Mouse (Mus musculus) lung, postnatal 0 days (tissue): ENCODE measurements around the gene Gpd2.

Experiments used
- CTCF ChIP-seq: IDR thresholded peaks from 2 replicates; pipeline ENCODE4 v1.5.1; 2016; ENCODE audit warnings: antibody characterized with exemption, mild to moderate bottlenecking
- EP300 ChIP-seq: IDR thresholded peaks from 2 replicates; pipeline ENCODE4 v1.6.1; 2016; ENCODE audit warnings: antibody characterized with exemption, mild to moderate bottlenecking, control low read depth

- TF ChIP-seq CTCF = no peak
- TF ChIP-seq EP300 = no peak
Measured at GRCm38 (mm10) chr2:57384625-57385024, 147.2 kb downstream of the Gpd2 start.
